Mouse (Mus musculus) frontal cortex, postnatal 25 days (tissue): ENCODE results near the gene Limk1.
"Not testable (repeated sequence)": the region's sequence is repeated elsewhere in the genome, so short reads cannot be mapped to it uniquely, and the experiment has no call there.

ENCODE experiments used
- DNase-seq, 2 experiments: peaks; one replicate each; pipeline ENCODE4 v3.0.0; 2022; ENCODE audit warnings: low spot score in 2 of 2

Limk1 gene

GRCm38 (mm10) chr5:134677491-134677890, 10.9 kb downstream of the Limk1 start:
- no peak for DNase-seq

DNA sequence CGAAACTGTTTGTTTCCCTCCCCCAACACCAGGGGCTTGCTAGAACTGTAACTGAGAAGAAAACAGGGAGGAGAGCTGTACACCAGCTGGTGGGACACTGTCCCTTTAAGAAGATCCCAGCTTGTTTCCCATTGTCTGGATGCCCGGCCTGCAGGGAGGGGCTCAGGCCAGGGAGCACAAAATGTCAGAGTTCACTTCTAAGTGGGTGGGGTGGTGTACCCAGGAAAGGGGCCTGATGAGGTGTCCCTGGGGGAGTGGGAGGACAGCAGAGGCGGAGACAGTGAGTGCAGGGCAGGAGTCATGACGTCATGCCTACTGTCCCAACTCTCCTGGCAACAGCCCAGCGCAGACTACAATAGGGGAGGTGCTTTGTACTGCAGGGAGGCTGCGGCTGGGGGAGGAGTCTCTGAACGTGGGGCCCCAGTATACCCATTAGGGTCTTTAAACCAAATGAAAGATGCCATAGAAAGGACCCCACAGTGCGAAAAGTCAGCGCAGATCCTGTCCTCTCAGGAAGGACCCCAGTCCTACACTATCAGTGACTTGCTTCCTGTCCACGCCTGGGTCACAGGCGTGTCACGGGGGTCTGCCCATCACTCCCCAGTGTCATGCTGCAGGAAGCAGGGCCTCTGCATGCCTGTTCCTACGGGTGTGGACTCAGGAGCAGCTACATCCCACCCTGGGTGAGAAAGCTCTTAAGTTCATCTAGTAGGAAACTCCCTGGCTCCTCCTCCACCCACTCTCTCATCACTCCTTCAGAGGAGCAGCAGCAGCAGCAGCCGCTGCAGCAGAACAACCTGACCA, 12.2 kb downstream of the Limk1 start:
- peak in 1 of 2 experiments; percentile 32 for DNase-seq

- no peak for DNase-seq
Observed at GRCm38 (mm10) chr5:134674977-134675376, 13.4 kb downstream of the Limk1 start.

- DNase-seq = no peak
Observed at GRCm38 (mm10) chr5:134672611-134673010, 15.8 kb downstream of the Limk1 start.

DNA sequence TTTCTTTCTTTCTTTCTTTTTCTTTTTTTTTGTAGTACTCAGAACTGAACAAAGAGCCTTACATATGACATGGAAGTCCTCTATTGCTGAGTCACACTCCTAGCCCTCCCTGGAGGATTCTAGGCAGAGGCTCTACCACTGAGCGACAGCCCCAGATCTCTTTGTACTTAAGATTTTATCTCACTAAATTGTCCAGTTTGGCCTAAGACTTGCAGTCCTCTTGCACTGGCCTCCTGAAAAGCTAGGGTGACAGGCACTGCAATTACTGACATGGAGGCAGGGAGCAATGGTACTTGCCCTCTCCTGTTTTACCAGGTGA, 16.2 kb downstream of the Limk1 start:
- DNase-seq = no peak

DNA sequence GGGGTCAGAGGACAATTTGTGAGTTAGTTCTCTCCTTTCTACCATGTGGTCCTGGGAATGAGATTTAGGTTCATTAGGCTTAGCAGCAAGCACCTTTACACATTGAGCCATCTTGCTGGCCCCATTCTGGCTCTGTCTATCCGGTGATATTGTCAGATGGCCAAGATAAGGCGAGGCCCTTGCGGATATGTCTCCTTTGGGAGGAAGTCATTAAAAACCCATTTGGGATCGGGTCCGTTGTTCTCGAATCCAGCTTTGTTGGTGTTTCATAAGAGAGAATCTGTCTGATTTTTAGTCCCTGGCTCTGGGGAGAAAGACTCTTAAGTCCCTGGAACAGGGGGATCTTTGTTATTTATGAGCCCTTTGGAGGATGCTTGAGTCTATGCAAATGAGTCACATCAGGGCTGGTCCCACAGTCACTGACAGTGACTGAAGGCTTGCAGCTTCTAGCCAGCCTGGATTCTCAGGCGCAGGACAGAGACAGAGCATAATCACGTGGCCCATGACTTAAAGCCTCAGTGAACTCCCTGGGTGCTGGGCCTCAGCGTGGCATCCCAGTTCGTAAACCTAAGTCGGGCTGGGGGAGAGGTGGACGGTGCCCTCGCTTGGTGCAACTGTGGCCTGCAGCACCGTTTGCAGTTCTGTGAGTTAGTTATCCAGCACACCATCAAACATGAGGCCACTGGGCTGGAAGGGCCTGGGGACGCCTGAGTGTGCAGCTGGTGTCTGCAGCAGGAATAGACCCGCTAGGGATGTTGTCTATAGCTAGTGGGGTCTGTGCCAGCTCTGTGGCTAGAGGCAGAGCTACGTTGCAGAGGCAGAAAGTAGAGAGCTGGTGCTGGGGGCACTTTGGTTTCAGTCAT, 16.8 kb downstream of the Limk1 start:
- no peak for DNase-seq

- DNase-seq = no peak
Observed at GRCm38 (mm10) chr5:134669001-134669708, 19.2 kb downstream of the Limk1 start.

GRCm38 (mm10) chr5:134668495-134668894, 19.9 kb downstream of the Limk1 start:
- DNase-seq = no peak

DNA sequence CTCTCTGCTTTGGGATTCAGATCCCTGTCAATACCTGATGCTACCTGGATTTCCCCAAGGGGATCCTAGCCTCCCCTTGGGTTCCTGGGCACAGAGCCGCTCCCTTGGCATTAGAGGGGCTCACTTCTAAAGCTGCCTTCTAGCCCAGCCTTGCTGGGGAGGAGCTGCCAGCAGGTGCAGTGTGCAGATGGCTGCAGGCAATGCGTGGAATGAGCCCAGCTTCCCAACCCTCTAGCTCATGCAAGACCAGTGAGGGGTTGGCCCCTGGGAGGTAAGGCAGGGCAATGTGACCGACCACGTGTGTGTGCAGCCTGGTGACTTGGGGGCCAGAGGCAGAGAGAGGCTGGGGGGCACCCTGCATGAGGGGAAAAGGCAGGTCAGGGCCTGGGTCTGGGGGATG, 31.7 kb downstream of the Limk1 start:
- DNase-seq = no peak

DNA sequence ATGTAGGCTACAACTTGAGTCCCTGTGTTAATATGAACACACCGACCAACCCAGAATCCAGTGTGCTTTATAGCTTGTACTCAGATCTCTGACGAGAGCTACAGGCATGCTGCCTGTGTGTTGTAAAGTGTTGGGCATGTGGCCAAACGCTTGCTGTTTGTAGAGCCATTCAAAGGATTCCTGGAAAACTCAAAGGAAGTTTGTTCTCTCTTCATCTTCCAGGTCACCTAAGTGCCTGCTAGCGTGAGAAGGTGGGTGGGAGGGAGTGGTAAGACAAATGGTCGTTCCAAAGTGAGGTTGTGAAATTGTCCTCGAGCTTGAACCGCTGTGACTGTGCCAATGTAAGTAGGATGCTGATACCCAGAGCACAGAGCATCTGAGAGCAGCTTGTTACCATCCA, 36.4 kb downstream of the Limk1 start:
- no peak for DNase-seq

- DNase-seq = no peak
Observed at GRCm38 (mm10) chr5:134650926-134651325, 37.5 kb downstream of the Limk1 start.

GRCm38 (mm10) chr5:134648976-134649375, 39.4 kb downstream of the Limk1 start:
- DNase-seq = not testable (repeated sequence)

DNA sequence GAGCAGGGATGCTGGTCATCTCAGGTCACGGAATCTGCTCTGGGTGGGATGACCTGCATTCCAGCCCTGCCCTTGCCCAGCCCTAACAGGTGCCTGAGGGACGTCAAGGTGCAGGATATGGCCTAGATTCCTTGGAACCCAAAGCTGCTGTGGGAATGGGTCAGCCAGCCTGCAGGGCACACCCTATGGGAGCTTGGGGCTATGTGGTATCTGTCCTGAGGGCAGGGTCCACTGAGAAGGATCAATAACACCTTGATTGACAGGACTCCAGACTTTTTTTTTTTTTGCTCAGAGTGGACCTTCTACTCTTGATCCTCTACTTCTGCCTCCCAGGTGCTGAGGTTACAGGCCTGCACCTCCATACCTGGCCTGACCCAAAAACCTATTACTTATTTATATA, 41.0 kb downstream of the Limk1 start:
- no peak for DNase-seq

- no peak for DNase-seq
Observed at GRCm38 (mm10) chr5:134646461-134646860, 41.9 kb downstream of the Limk1 start.

DNA sequence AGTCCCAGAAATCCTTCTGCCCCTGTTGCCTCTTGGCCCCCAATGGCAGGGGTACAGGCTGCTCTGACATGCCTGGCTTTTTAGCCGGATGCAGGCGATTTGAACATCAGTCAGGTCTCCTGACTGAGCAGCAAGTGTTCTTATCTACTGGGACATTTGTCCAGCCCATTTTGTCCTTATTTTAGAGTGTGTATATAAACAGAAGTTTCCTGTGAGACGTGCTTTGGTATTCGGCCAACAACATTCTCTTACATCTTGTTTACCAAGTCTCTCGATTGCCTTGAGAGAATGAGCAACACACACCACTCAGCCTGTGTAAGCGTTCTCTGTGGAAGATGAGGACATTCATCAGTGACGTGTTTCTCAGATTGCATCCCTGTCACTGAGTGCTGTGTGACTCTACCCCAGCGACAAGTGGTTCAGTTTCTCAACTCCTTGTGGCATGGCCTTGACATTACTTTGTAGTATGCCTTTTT, 43.7 kb downstream of the Limk1 start:
- DNase-seq = no peak

DNA sequence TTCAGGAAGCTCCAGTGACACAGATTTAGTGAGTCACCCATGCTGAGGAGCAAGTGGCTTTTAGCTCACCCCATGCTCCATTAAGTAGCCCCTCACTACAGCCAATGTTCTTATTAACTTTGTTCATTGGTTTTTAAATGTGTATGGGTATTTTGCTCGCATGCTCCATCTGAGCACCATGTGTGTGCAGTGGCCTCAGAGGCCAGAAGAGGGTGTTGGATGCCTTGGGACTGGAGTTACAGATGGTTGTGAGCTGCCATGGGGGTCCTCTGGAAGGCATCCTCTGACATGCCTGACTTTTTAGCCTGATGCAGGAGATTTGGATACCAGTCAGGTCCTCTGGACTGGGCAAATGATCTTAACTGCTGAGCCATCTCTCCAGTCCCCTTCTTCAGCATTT, 44.3 kb downstream of the Limk1 start:
- no peak for DNase-seq

DNA sequence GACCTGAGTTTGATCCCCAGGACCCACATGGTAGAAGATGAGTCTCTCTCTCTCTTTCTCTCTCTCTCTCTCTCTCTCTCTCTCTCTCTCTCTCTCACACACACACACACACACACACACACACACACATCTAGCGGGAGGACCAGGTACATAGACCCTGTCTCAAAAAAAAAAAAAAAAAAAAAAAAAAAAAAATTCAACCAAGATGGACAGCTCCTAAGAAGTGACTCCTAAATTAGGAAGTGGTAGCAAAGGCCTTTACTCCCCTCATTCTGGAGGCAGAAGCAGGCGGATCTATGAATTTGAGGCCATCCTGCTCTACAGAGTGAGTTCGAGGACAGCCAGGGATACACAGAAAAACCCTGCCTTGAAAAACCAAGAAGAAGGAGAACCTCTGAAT, 48.0 kb downstream of the Limk1 start:
- no peak for DNase-seq

DNA sequence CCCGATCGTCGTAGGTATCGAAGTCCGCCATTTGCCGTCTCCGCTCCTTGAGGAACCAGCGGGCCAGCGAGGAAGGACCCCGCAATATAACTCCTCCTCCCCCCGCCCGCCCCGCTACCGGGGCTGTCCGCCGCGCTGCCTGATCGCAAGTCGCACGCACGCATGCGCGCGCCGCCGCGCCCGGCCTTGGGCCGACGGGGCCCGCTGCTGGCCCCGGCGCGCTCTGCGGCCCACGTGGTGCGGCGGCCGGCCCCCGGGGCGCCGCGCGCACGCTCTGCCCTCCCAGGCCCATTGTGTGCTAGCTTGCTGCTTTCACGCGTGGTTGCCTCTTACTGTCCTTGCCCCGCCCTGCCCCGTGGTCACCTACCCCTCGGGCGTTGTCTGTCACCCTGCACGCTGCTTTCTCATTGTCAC, 49.1 kb downstream of the Limk1 start, which contains the start of gene Eif4h:
Eif4h (minus strand) TSS at position 222 of the 414 bp plus-strand sequence.
- peak; percentile 94 to 95 for DNase-seq

DNA sequence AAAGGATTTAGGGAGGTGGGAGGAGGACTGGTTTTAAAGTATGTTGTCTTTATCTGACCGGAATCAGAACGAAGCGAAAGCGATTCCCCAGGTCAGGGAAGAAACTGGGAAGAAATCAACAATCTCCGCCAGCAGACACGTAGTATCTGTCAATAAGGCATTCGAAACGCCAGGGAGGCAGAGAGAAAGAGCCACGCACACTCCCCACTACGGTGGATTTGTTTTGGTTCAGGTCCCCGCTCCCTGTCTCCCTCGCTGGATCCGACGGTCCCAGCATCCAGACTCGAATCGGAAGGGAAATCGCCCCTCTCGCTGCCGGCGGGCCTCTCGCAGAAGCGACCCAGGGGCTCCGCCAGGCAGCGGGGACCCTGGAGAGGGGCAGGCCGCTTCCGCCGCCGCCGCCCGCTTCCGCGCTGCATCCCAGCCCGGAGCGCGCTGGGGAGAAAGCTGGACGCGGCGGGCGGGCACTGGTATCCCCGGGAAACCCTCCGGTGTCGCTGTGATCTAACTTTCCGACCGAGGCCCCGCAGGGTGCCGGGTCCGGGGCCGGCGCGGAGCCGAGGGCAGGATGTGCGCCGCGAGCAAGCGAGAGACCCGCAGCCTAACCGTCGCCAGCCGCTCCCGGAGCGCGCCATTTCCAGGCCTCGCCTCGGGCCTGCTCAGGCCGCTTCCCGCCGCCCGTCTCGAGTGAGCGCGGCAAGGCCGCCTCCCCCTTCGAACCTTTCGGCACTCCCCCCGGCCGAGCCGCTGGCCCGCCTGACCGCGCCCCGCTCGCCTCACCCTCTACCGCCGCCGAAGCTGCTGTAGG, 49.7 kb downstream of the Limk1 start:
- no peak for DNase-seq

GRCm38 (mm10) chr5:134637820-134638367, 50.5 kb downstream of the Limk1 start:
- DNase-seq = no peak

- no peak for DNase-seq
Observed at GRCm38 (mm10) chr5:134632841-134633240, 55.6 kb downstream of the Limk1 start.
